Mouse (Mus musculus) neural tube, embryonic 11.5 days (tissue): Measurements from ENCODE around the gene Gm49388. TPM values are rescaled to one million over a fixed set of nuclear protein-coding genes. Genes with fewer than 3 reads are reported as not detected.

Experiments used
- ATAC-seq: fragments of 200-750 bp; cut with Nextera tagmentation; 2 replicates; pipeline ENCODE4 v1.8.0; 2017; ENCODE audit warnings: moderate number of reproducible peaks, mild to moderate bottlenecking, moderate TSS enrichment, moderate library complexity; ENCODE audit not compliant: insufficient read depth, low FRiP score, low TSS enrichment
- DNase-seq: peaks from one replicate; pipeline ENCODE4 v3.0.0-alpha.2; 2015; ENCODE audit warnings: low spot score
- H3K27ac ChIP-seq: fragments of 300-500 bp; sonication (generic); 2 replicates; pipeline ENCODE4 v1.5.1; 2014; ENCODE audit warnings: low read depth, mild to moderate bottlenecking, low read length
- H3K27me3 ChIP-seq: fragments of 300-500 bp; sonication (generic); 2 replicates; pipeline ENCODE4 v1.6.1; 2014; ENCODE audit warnings: mild to moderate bottlenecking, low read length, mixed read lengths; ENCODE audit not compliant: control insufficient read depth, insufficient read depth
- H3K36me3 ChIP-seq: fragments of 300-500 bp; sonication (generic); 2 replicates; pipeline ENCODE4 v1.6.1; 2014; ENCODE audit warnings: mild to moderate bottlenecking, low read length, moderate library complexity, mixed read lengths; ENCODE audit not compliant: control insufficient read depth, insufficient read depth
- H3K4me1 ChIP-seq: fragments of 300-500 bp; sonication (generic); 2 replicates; pipeline ENCODE4 v1.6.1; 2014; ENCODE audit warnings: low read length, mixed read lengths; ENCODE audit not compliant: control insufficient read depth, insufficient read depth
- H3K4me2 ChIP-seq: fragments of 300-500 bp; sonication (generic); 2 replicates; pipeline ENCODE4 v1.6.1; 2014; ENCODE audit warnings: low read depth, mild to moderate bottlenecking, moderate library complexity
- H3K4me3 ChIP-seq: fragments of 300-500 bp; sonication (generic); 2 replicates; pipeline ENCODE4 v1.5.1; 2014; ENCODE audit warnings: low read depth, low read length
- H3K9ac ChIP-seq: fragments of 300-500 bp; sonication (generic); 2 replicates; pipeline ENCODE4 v1.6.1; 2014; ENCODE audit warnings: mild to moderate bottlenecking, low read length
- H3K9me3 ChIP-seq: fragments of 300-500 bp; sonication (generic); 2 replicates; pipeline ENCODE4 v1.6.1; 2016; ENCODE audit warnings: low read length; ENCODE audit not compliant: control insufficient read depth
- WGBS: fragments of 180-500 bp; shearing (Covaris S2); extraction: QIAGEN DNeasy Blood & Tissue Kit; methylation state at CpG from one replicate; pipeline ENCODE4 v1.1.7; 2014; 5-methylcytosine and 5-hydroxymethylcytosine counted together
- polyA plus RNA-seq: library from polyadenylated mRNA; unstranded; fragments of >200 nt; fragmentation: Nextera tagmentation; extraction: Ambion mirVana; gene quantifications from 2 replicates; pipeline ENCODE4 v1.2.1, GENCODE M21; 2014

Gm49388 gene
- polyA plus RNA-seq, 1 experiment from 2014 or later: not detected

DNA sequence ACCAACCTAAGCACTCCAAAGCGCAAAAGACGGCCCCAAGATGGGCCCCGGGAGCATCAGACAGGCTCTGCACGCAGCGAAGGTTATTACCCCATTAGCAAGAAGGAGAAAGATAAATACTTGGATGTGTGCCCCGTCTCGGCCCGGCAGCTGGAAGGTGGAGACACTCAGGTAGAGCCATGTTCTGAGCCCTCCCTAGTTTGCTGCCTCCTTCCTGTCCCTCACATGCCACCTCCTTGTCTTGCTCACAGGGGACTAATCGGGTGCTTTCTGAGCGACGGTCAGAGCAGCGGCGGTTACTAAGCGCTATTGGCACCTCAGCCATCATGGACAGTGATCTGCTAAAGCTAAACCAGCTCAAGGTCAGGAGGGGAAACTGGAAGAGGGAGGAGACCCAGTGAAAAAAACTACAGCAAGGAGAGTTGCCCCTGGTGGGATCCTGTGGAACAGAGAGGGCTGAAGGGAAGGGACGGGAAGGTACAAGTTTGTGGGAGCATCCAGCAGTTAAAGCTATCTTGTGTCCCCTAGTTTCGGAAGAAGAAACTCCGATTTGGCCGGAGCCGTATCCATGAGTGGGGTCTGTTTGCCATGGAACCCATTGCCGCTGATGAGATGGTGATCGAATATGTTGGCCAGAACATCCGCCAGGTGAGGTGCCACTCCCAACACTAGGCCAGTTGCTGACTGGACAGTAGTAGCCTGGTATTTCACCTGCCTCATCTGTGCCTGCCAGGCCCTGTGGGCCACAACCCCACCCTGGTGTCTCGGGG lies 11.9 kb downstream of the Gm49388 start:
- Histone ChIP-seq H3K36me3 (peaks cover 33% of the 10 kb centered on the region), H3K4me1 (no peaks in the 10 kb centered on the region), H3K27me3 (no peaks in the 10 kb centered on the region), H3K4me3 (no peak overlapping the region), H3K9me3 (no peaks in the 10 kb centered on the region), H3K4me2 (no peak overlapping the region), H3K9ac (no peak overlapping the region), H3K27ac (no peak overlapping the region)
- whole genome bisulfite sequencing: 94% methylated on average over 23 of the region's 23 CpGs
- ATAC-seq (no peak), DNase-seq (no peak)

DNA sequence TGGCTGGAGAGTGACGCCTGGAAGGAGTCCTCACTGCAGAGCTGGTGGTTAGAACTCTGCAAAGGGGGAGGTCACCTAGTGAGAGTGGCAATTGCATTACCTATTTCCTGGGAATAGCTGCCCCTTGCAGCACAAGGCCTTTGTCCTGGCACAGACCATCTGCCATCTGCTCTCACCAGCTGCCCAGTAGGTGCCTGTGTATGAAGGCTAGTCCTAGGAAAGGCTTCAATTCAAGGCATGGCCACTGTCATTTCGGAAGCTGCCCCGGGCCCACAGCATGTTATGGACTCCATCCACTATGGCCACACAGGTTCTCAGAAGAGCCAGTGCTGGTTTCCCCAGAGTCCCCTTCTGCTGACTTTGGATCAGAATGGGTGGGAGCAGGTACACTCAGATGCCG lies 13.2 kb downstream of the Gm49388 start:
- ATAC-seq (no peak), DNase-seq (no peak)
- Histone ChIP-seq H3K27me3 (no peaks in the 10 kb centered on the region), H3K27ac (no peak overlapping the region), H3K9me3 (no peaks in the 10 kb centered on the region), H3K4me1 (no peaks in the 10 kb centered on the region), H3K9ac (no peak overlapping the region), H3K36me3 (peaks cover 30% of the 10 kb centered on the region), H3K4me3 (no peak overlapping the region), H3K4me2 (no peak overlapping the region)
- WGBS: 90% methylated on average over 4 of the region's 4 CpGs

DNA sequence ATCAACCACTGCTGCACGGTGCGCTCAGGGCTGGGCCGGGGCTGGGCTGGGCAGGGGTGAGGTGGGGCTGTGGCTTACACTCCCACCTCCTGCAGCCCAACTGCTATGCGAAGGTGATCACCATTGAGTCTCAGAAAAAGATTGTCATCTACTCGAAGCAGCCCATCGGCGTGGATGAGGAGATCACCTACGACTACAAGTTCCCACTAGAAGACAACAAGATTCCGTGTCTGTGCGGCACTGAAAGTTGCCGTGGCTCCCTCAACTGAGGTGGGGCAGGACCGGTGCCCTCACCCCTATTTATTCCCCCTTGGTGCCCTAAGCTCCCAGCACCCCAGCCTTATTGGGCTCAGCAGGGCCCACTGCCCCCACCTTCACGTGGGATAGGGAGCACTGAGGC lies 13.8 kb downstream of the Gm49388 start:
- H3K9me3 ChIP-seq: no peaks in the 10 kb centered on the region
- H3K4me3 ChIP-seq: no peak overlapping the region
- no peak for DNase-seq
- no peaks in the 10 kb centered on the region for H3K27me3 ChIP-seq
- H3K9ac ChIP-seq: no peak overlapping the region
- WGBS: 93% methylated on average over 13 of the region's 13 CpGs
- no peaks in the 10 kb centered on the region for H3K4me1 ChIP-seq
- H3K36me3 ChIP-seq: peaks cover 28% of the 10 kb centered on the region
- ATAC-seq: no peak
- no peak overlapping the region for H3K4me2 ChIP-seq
- no peak overlapping the region for H3K27ac ChIP-seq

DNA sequence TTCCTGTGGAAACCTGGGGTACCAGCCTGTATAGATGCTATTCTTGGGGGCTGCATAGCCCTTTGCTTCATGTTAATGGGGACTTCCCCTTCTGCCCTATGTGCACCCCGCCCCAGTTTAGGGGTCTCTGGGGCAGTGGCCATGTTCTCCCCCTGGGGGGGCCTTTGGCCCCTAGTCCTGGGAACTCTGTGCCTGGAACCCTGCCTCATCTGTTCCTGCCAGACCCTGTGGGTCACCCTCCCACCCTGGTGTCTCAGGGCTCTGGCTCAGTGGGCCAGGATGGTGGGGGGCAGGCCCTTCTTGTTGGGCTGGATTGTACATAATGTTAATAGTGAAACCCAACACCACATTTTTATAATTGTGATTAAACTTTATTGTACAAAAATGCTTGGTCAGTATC lies 14.3 kb downstream of the Gm49388 start:
- peaks cover 28% of the 10 kb centered on the region for H3K36me3 ChIP-seq
- WGBS: 100% methylated on average over 1 of the region's 1 CpGs
- H3K27me3 ChIP-seq: no peaks in the 10 kb centered on the region
- ATAC-seq: no peak
- no peak overlapping the region for H3K9ac ChIP-seq
- H3K9me3 ChIP-seq: no peaks in the 10 kb centered on the region
- no peak overlapping the region for H3K4me3 ChIP-seq
- no peak overlapping the region for H3K27ac ChIP-seq
- DNase-seq: no peak
- no peak overlapping the region for H3K4me2 ChIP-seq
- no peaks in the 10 kb centered on the region for H3K4me1 ChIP-seq

DNA sequence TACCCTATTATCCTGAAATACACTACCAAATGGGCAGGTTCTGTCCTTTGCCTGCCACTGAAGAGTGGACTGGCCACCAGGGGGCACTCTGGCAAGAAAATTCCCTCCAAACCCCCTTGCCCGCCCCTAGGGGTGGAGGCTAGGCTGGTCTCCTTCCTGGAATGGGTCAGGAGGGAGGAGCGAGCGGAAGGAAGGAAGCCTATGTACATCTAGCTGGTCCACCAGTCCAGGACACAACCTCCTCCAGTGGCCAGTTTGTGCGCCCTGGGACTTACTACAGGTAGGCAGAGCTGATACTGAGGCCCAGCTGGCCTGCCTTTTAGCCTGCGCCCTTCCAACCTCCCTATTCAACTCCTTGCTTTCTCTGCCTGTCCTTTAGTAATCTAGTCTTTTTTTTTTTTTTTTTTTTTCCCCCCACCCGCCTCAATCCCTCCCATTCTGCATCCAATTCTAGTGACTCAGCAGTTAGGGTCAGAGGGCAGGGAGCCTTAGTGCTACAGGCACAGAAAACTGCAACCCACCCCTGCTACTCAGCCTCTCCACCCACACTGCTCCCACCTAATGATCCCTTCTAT lies 15.1 kb downstream of the Gm49388 start, which contains the start of gene Hsd3b7:
Hsd3b7 (plus strand) TSS at position 170 of the 575 bp plus-strand sequence.
- no peak within 1 kb of the TSS for H3K4me2 ChIP-seq
- H3K27me3 ChIP-seq: no peaks in the 10 kb centered on the region
- no peak within 1 kb of the TSS for H3K9ac ChIP-seq
- H3K27ac ChIP-seq: no peak within 1 kb of the TSS
- H3K4me1 ChIP-seq: no peaks in the 10 kb centered on the region
- 33% methylated on average over 6 of the region's 6 CpGs for WGBS
- peaks cover 20% of the 10 kb centered on the region for H3K36me3 ChIP-seq
- ATAC-seq (peak; percentile 71), DNase-seq (peak; percentile 91)
- H3K9me3 ChIP-seq: no peaks in the 10 kb centered on the region
- H3K4me3 ChIP-seq: no peak within 1 kb of the TSS

DNA sequence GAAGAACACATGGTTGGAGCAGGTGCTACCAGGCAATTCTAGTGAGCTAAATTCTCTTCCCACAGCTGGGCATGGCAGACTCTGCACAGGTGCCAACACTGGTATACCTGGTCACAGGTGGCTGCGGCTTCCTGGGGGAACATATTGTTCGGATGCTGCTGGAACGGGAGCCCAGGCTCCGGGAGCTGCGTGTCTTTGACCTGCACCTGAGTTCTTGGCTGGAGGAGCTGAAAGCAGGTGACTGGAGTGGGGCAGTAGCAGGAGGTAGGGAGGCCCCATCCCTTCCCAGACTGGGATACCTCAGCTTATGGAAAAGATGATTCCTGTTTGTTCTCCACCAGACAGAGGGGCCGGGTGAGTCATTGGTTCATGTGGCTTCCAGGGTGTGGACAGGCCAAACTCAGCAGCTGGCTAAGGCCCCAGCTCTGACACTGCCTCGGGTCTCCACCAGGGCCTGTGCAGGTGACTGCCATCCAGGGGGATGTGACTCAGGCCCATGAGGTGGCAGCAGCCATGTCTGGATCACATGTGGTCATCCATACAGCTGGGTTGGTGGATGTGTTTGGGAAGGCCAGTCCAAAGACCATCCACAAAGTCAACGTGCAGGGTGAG lies 15.7 kb downstream of the Gm49388 start:
- H3K9ac ChIP-seq: no peak overlapping the region
- H3K4me1 ChIP-seq: no peaks in the 10 kb centered on the region
- H3K4me3 ChIP-seq: no peak overlapping the region
- H3K9me3 ChIP-seq: no peaks in the 10 kb centered on the region
- DNase-seq (no peak), ATAC-seq (no peak)
- no peaks in the 10 kb centered on the region for H3K27me3 ChIP-seq
- H3K36me3 ChIP-seq: peaks cover 19% of the 10 kb centered on the region
- H3K27ac ChIP-seq: no peak overlapping the region
- WGBS: 94% methylated on average over 8 of the region's 8 CpGs
- no peak overlapping the region for H3K4me2 ChIP-seq

DNA sequence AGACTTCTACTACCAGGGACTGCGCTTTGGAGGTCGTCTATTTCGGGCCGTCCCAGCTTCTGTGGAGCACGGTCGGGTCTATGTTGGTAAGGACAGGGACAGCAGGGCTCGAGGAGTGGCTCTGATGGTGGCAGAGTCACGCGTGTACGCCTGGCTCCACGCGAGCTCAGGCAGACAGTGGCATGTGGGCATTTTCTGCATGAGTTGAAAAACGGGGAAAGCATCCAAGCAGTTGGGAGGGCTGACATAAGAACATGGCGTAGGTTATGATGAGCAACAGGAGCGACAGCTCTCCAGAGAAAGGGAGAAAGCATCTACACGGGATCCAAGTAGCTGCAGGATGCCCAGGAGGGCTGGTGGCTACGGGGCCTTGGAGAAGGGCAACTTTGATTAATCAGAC lies 16.9 kb downstream of the Gm49388 start:
- Histone ChIP-seq H3K4me2 (no peak overlapping the region), H3K27me3 (no peaks in the 10 kb centered on the region), H3K36me3 (peaks cover 11% of the 10 kb centered on the region), H3K27ac (no peak overlapping the region), H3K9ac (no peak overlapping the region), H3K9me3 (no peaks in the 10 kb centered on the region), H3K4me3 (no peak overlapping the region), H3K4me1 (no peaks in the 10 kb centered on the region)
- ATAC-seq (no peak), DNase-seq (no peak)
- 95% methylated on average over 17 of the region's 17 CpGs for WGBS

DNA sequence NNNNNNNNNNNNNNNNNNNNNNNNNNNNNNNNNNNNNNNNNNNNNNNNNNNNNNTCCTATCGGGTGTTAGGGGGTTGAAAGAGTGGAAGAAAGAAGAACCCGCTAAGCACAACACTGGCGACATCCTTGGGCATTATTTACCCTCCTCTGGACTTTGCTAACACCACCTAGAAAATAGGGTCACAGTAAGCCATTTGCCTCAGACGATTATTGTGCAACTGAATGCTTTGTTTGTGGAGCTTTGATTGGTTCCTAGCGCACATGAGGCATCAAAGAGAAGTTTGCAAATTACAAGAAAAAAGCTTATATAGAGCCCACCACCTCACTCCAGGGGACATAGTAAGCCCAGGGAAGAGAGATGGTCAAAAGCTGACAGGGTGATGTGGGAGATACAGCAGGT lies 23.4 kb downstream of the Gm49388 start:
- Histone ChIP-seq H3K27me3 (no peaks in the 10 kb centered on the region), H3K27ac (no peak overlapping the region), H3K9ac (no peak overlapping the region), H3K36me3 (no peaks in the 10 kb centered on the region), H3K4me3 (no peak overlapping the region), H3K9me3 (no peaks in the 10 kb centered on the region), H3K4me2 (no peak overlapping the region), H3K4me1 (no peaks in the 10 kb centered on the region)
- WGBS: 64% methylated on average over 5 of the region's 5 CpGs
- ATAC-seq (no peak), DNase-seq (no peak)

DNA sequence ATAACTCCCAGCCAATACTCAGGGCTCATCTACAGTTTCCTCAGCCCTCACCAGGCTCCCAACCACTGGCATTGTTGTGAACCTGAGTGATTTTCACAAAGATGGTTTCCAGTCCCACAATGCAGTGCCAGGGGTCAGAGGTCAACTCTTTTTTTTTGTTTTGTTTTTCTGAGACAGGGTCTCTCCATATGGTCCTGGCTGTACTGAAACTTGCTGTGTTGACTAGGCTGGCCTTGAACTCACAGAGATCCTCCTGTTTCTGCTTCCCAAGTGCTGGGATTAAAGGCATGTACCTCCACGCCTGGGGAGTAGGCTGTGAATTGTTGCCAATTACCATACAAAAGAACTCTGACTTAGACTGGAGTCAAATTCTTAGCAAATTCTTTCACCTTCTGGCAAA lies 24.4 kb downstream of the Gm49388 start:
- no peaks in the 10 kb centered on the region for H3K27me3 ChIP-seq
- no peaks in the 10 kb centered on the region for H3K4me1 ChIP-seq
- no peak overlapping the region for H3K27ac ChIP-seq
- DNase-seq (no peak), ATAC-seq (no peak)
- WGBS: 89% methylated on average over 1 of the region's 1 CpGs
- H3K4me3 ChIP-seq: no peak overlapping the region
- no peak overlapping the region for H3K9ac ChIP-seq
- no peaks in the 10 kb centered on the region for H3K9me3 ChIP-seq
- no peaks in the 10 kb centered on the region for H3K36me3 ChIP-seq
- no peak overlapping the region for H3K4me2 ChIP-seq
